23 mouse cellular contexts compared by ENCODE assay signal in the genomic region with DNA sequence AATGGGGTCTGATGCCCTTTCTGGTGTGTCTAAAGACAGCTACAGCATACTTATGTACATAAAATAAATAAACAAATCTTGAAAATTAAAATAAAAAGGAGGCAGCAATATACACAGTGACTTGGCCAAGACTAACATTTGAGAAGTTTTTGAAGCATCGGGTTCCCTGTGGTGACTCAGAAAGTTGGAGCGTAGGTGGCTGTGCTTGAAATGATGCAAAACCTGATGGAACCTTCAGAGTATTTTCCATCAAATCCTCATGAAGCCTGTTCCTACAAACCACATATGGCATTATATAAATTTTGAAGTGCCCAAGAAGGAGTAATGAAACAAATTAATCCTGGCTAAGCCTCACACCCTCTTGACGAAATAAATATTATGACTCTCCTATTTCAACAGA.
DNase-seq lines count a peak whose midpoint lies in the region; TF ChIP-seq lines count a peak whose summit lies in the region.
"Had no signal": no experiment of that assay in that cellular context is flagged by ENCODE, and none has a peak within 500 bp of the region (broad histone marks: within the 10 kb centered on the region; RNA-seq: fewer than 3 reads in every experiment).

No protein-coding gene starts in this region.

- peak; percentile 30 to 41 for DNase-seq in left cerebral cortex, adult 18-20 months (ENCODE audit: low spot score in 2 of 2)
- no peak for DNase-seq in left cerebral cortex, adult 2 months (ENCODE audit: extremely low spot score in 1 of 2, low spot score in 2 of 2)
- DNase-seq in right cerebral cortex, adult 2 months (ENCODE audit: low spot score in 2 of 2): peak; percentile 34 to 42
- DNase-seq in right cerebral cortex, postnatal 14 days: no peak
- DNase-seq in NIH3T3 (ENCODE audit: low read depth): peak; percentile 52
- DNase-seq in kidney, postnatal 4 days: no peak
- DNase-seq in layer of hippocampus, adult 11-12 months (ENCODE audit: low spot score): no peak
- DNase-seq: adrenal gland, adult 8-10 months; adrenal gland, postnatal 25 days; B cell, adult 2 months; cerebellum, adult 18-20 months; cerebellum, adult 9-10 months; cerebellum, postnatal 14 days; gastrocnemius, postnatal 25 days; heart, adult 18-20 months; heart, postnatal 10 days; heart, postnatal 36 days had no signal

- intact Hi-C loops in left cerebral cortex, adult 2 months (cut with DNase I): no loop called here

- no peak overlapping the region for H3K4me3 ChIP-seq in left cerebral cortex, adult 2 months
- H3K4me3 ChIP-seq: forebrain, embryonic 10.5 days; forebrain, embryonic 13.5 days; heart, embryonic 12.5 days; heart, embryonic 15.5 days; hindbrain, embryonic 10.5 days; hindbrain, embryonic 13.5 days had no signal

- TF ChIP-seq CTCF in left cerebral cortex, adult 2 months (IDR thresholded peaks at IDR 0.05): no peak

- H3K27ac ChIP-seq in left cerebral cortex, adult 2 months: no peak overlapping the region
- H3K27ac ChIP-seq: forebrain, embryonic 13.5 days; heart, embryonic 15.5 days; hindbrain, embryonic 10.5 days; hindbrain, embryonic 13.5 days had no signal

Comparison
In these comparisons a context has a peak if more than half of its experiments do, and no peak if none do; other contexts are left out.
1. DNase-seq: peak in left cerebral cortex, adult 18-20 months (2 of 2), right cerebral cortex, adult 2 months (2 of 2) and NIH3T3 (single experiment); none in left cerebral cortex, adult 2 months (0 of 2), right cerebral cortex, postnatal 14 days (single experiment), kidney, postnatal 4 days (0 of 2) and layer of hippocampus, adult 11-12 months (single experiment).